Mouse (Mus musculus) MEL (cell line): ENCODE measurements around the gene Tex35.

ENCODE experiments used
- CTCF ChIP-seq, 3 experiments: IDR thresholded peaks in 2 of 3; conservative IDR thresholded peaks in 1 of 3; 2 replicates each; pipeline ENCODE4 v1.5.1; 2011 to 2012; ENCODE audit warnings: low read length in 3 of 3, low read depth in 2 of 3, mild to moderate bottlenecking in 2 of 3, improper control_type of control experiment in 1 of 3, inconsistent platforms in 1 of 3, mixed read lengths in 1 of 3, moderate library complexity in 1 of 3; ENCODE audit not compliant: control insufficient read depth in 1 of 3, insufficient read depth in 1 of 3, poor library complexity in 1 of 3, severe bottlenecking in 1 of 3
- EP300 ChIP-seq, 2 experiments: IDR thresholded peaks; 2 replicates each; pipeline ENCODE4 v1.6.1; 2011; ENCODE audit warnings: improper control_type of control experiment in 2 of 2, low read length in 2 of 2, low read depth in 1 of 2, mild to moderate bottlenecking in 1 of 2
- HCFC1 ChIP-seq: IDR thresholded peaks from 2 replicates; pipeline ENCODE4 v1.6.1; 2012; ENCODE audit warnings: low read depth, mild to moderate bottlenecking, inconsistent platforms, low read length, improper control_type of control experiment, moderate library complexity
- NELFE ChIP-seq: IDR thresholded peaks from 2 replicates; pipeline ENCODE4 v1.6.1; 2011; ENCODE audit warnings: low read depth, low read length, improper control_type of control experiment
- NRF1 ChIP-seq: IDR thresholded peaks from 2 replicates; pipeline ENCODE4 v1.6.1; 2014; ENCODE audit warnings: low read depth, mild to moderate bottlenecking, inconsistent platforms, low read length, improper control_type of control experiment, moderate library complexity; ENCODE audit not compliant: poor library complexity, insufficient read depth, severe bottlenecking
- POLR2A ChIP-seq, 2 experiments: IDR thresholded peaks; 2 replicates each; pipeline ENCODE4 v1.6.1; 2011 to 2012; ENCODE audit warnings: low read length in 2 of 2, mild to moderate bottlenecking in 2 of 2, control low read depth in 1 of 2, improper control_type of control experiment in 1 of 2, low read depth in 1 of 2, moderate library complexity in 1 of 2; ENCODE audit not compliant: control insufficient read depth in 1 of 2, insufficient read depth in 1 of 2, poor library complexity in 1 of 2
- RCOR1 ChIP-seq: IDR thresholded peaks from 2 replicates; pipeline ENCODE4 v1.6.1; 2012; ENCODE audit warnings: low read depth, mild to moderate bottlenecking, inconsistent platforms, low read length, improper control_type of control experiment
- TAL1 ChIP-seq: IDR thresholded peaks from 2 replicates; pipeline ENCODE4 v1.6.1; 2012; ENCODE audit warnings: mild to moderate bottlenecking, inconsistent platforms, low read length, moderate library complexity, mixed read lengths
- TBP ChIP-seq: IDR thresholded peaks from 2 replicates; pipeline ENCODE4 v1.8.0; 2011; ENCODE audit warnings: low read depth, low read length, improper control_type of control experiment
- TCF12 ChIP-seq: IDR thresholded peaks from 2 replicates; pipeline ENCODE4 v1.6.1; 2014; ENCODE audit warnings: low read depth, mild to moderate bottlenecking, inconsistent platforms, low read length, improper control_type of control experiment, moderate library complexity
- USF1 ChIP-seq: IDR thresholded peaks from 2 replicates; pipeline ENCODE4 v1.6.1; 2014; ENCODE audit warnings: low read depth, mild to moderate bottlenecking, inconsistent platforms, low read length, improper control_type of control experiment, moderate library complexity
- USF2 ChIP-seq, 2 experiments: IDR thresholded peaks; 2 replicates each; pipeline ENCODE4 v1.6.1; 2011 to 2012; ENCODE audit warnings: improper control_type of control experiment in 2 of 2, low read length in 2 of 2, borderline replicate concordance in 1 of 2, inconsistent platforms in 1 of 2, low read depth in 1 of 2, mild to moderate bottlenecking in 1 of 2; ENCODE audit not compliant: insufficient read depth in 1 of 2

GRCm38 (mm10) chr1:157080071-157080470 lies 28.4 kb downstream of the Tex35 start:
- no peak for TF ChIP-seq RCOR1
- no peak for TF ChIP-seq CTCF (IDR thresholded peaks at IDR 0.05 in 2 of 3, conservative IDR thresholded peaks at IDR 0.05 in 1 of 3; ENCODE audit: control insufficient read depth in 1 of 3, insufficient read depth in 1 of 3, low read depth in 2 of 3, low read length in 3 of 3, poor library complexity in 1 of 3, severe bottlenecking in 1 of 3)
- TF ChIP-seq NRF1, result no peak
- TF ChIP-seq TBP, result no peak
- TF ChIP-seq POLR2A (IDR thresholded peaks at IDR 0.05; ENCODE audit: control insufficient read depth in 1 of 2, insufficient read depth in 1 of 2, low read depth in 1 of 2, low read length in 2 of 2, poor library complexity in 1 of 2), result no peak
- TF ChIP-seq HCFC1, result no peak
- no peak for TF ChIP-seq EP300 (IDR thresholded peaks at IDR 0.05; ENCODE audit: low read depth in 1 of 2, low read length in 2 of 2)
- TF ChIP-seq NELFE, result no peak
- no peak for TF ChIP-seq USF1
- no peak for TF ChIP-seq TAL1
- no peak for TF ChIP-seq USF2 (IDR thresholded peaks at IDR 0.05; ENCODE audit: borderline replicate concordance in 1 of 2, insufficient read depth in 1 of 2, low read depth in 1 of 2, low read length in 2 of 2)
- TF ChIP-seq TCF12, result no peak
